Mouse (Mus musculus) heart, postnatal 10 days (tissue): ENCODE data around the gene Vmn1r86. TPM values are rescaled to one million over a fixed set of nuclear protein-coding genes. Genes with fewer than 3 reads are reported as not detected.
"Not testable (repeated sequence)": the region's sequence is repeated elsewhere in the genome, so short reads cannot be mapped to it uniquely, and the experiment has no call there.

ENCODE experiments used
- DNase-seq, 2 experiments: peaks; one replicate each; pipeline ENCODE4 v3.0.0; 2021
- intact Hi-C: fragments of 180-260 bp; cut with DNase I; formaldehyde crosslinking; loops from one replicate; pipeline ENCODE4 v1.15.1; 2025
- total RNA-seq, 2 experiments: library from RNA; stranded (reverse); gene quantifications; 2 replicates each; pipeline ENCODE4 v1.2.3; 2021

Vmn1r86 gene
- total RNA-seq: not detected

DNA sequence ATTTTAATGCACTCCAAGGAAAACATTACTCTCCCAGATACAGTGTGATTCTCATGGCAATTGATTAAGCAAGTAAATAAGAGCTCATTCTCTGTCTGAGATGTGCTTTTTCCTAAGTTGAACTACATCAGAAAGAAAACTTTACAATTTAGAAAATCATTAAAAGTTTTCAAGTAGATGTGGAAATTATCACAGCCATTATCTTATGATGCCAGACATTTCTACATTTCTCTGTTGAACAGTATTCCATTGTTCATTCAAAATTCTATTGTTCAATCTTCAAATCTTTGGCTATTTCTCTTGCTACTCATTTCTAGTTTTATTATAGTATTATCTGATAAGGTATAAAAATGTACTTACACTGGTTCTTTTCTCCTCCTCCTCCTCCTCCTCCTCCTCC is at the start of gene Vmn1r86:
TSS of gene Vmn1r86 (minus strand) at position 101 of the 400 bp plus-strand sequence.
- no peak for DNase-seq
- intact Hi-C loops: no loop called here

DNA sequence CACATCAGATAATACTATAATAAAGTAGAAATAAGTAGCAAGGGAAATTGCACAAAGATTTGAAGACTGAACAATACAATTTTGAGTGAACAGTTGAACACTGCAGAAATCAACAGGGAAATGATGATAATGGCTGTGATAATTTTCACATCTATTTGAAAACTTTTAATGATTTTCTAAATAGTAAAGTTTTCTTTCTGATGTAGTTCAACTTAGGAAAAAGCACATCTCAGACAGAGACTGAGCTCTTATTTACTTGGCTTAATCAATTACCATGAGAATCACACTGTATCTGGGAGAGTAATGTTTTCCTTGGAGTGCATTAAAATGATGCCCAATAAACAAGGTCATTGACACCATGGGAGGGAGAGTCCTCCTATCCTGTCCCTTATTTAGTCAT is 39.6 kb upstream of the Vmn1r86 start, which contains the start of gene Vmn1r88:
TSS of gene Vmn1r88 (plus strand) at position 301 of the 400 bp plus-strand sequence.
- DNase-seq: no peak
- intact Hi-C loops: no loop called here

DNA sequence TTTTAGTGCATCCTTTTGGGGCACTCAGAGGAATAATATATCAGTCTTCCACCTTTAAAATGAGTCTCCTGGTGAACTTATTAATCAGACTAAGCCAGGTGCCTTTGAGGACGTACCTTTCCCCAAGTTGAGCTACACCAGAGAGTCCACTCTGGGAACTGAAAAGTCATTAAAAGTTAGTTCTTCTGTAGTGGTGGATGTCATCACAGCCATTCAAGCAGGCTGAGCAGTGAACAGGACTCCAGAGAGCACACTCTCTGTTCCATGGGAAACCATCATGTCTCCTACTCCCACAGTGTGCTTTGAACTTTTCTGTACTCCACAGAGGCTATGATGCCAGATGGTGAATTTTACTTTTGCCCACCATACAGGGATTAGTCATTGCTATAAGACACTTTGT is 20.3 kb upstream of the Vmn1r86 start, which contains the start of gene Vmn1r87:
TSS of gene Vmn1r87 (minus strand) at position 101 of the 400 bp plus-strand sequence.
- intact Hi-C loops: no loop called here
- DNase-seq: no peak

DNA sequence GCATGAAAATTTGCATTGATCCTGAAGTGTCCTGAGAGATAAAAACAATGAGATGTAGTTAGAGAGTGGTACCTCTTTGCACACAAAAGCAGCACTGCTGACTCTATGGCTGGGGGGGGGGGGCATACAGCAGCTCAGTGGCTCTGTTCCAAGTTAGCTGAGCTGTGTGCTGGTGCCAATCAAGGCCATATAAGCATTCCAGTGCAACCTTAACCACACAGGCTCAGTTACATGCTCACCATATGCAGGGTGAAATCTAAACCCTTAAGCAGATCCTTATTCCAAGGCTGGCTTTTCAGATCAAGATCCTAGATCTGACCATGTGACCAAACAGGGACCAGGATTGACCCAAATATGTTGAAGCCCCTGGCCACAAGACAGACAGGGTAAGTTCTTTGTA is 17.6 kb upstream of the Vmn1r86 start:
- DNase-seq: no peak
- intact Hi-C loops: no loop called here

DNA sequence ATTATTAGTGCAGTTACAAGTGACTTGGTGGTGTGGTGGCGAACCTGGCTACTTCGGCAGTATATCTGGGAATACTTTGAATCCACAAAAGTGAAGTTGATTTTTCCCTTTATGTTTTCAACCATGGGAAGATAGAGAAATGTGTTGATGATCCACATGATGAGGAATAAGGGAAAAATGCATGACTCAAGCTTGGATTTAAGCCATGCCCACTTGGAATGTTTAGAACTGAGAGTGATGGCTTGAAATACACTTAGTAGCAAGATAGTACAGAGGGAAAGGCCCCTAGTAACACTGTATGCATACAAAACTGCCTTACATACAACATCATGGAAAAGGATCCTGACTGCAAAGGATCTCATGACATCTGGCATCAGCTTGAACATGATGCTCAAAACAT is 12.1 kb upstream of the Vmn1r86 start:
- DNase-seq: no peak

DNA sequence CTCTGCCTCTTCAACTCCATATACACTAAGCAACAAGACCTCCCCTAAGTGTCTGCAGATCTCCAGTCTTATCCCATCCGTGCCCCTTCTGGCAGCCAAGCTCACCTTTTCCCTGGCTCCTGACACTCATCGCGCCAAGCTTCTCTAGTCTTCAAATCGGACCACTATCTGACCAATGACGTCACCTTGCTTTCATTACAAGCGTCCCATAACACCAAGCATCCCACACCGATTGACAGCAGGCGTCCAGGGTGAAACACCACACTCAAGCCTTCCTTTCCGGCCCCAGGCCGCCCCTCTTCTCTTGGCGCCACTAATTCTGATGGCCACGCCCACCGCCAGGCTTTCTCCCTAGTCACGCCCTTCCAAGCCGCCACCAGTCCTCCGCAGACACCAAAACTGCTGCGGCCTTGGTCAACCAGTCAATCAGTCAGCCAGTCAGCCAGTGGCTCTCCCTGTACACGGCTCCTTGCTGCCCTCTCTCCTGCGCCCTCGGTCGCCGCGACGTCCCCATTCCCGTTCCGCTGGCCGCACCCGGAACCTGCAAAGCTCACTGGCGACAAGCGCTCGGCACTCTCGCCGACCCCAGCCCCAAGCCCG is 3.9 kb upstream of the Vmn1r86 start:
- DNase-seq: peak; percentile 10 to 14
- intact Hi-C loops: not testable (repeated sequence)

More for the DNA sequence above, 12.1 kb upstream of the Vmn1r86 start:
- intact Hi-C loops: no loop called here

DNA sequence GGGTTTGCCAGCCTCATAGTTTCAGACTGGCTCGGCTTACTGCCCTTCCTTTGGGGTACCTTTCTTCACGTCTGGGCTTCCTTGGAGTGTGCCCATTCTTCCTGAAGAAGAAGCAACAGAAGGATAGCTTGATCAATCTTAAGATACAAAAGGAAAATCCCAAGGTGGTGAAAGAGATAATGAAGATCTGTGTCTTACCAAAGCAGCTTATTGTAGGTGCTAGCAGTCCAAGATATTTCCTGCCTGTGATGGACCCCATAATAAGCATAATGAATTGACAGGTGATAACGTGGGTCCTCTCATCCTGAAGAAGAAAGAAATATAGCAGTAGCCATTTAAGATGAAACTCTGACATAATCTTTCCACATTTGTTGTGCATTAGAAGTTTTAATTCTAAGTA is 24.6 kb downstream of the Vmn1r86 start, which contains the start of gene Vmn1r85:
TSS of gene Vmn1r85 (minus strand) at position 101 of the 400 bp plus-strand sequence.
- intact Hi-C loops: no loop called here
- no peak for DNase-seq

DNA sequence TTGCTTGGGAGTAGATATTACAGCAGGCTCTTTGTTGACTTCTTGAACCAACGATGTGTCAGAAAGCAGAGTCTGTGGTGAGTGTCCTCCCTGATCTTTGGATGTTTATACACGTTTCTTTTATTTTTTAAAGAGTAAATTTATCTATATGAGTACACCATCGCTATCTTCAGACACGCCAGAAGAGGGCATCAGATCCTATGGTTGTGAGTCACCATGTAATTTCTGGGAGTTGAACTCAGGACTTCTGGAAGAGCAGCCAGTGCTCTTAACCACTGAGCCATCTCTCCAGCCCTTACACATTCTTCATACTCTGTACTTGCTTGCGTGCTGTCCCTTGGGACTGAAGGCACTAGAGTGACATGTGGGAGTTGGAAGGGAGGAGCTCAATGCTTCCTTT is 47.4 kb downstream of the Vmn1r86 start:
- intact Hi-C loops: no loop called here

DNA sequence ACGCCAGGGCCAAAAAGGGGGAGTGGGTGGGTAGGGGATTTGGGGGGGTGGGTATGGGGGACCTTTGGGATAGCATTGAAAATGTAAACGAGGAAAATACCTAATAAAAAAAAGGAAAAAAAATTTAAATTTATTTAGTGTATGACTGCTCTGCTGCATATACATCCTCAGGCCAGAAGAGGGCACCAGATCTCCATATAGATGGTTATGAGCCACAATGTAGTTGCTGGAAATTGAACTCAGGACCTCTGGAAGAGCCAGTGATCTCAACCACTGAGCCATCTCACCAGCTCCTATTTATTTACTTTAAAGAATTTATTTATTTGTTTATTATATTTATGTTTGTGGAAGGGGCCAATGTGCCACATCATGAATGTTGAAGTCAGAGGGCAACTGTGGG is 56.3 kb downstream of the Vmn1r86 start:
- intact Hi-C loops, DNase-seq: not testable (repeated sequence)

More for the DNA sequence above, 47.4 kb downstream of the Vmn1r86 start:
- DNase-seq: no peak

DNA sequence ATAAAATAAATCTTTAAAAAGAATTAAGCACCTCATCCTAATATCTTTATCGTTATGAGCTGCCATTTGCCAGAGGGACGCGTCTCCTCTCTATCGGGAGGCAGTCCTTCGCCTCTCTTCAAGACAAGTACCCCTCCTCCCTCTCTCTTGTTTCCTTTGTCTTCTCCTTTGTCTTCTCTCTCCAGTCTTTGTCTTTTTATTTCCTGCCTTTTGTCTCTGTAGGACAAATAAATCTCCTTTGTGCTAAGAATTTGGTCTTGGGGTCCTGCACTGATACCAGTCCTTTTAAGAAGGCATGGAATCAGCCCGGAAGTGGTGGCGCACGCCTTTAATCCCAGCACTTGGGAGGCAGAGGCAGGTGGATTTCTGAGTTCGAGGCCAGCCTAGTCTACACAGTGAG is 60.2 kb downstream of the Vmn1r86 start:
- intact Hi-C loops: no loop called here
- no peak for DNase-seq

DNA sequence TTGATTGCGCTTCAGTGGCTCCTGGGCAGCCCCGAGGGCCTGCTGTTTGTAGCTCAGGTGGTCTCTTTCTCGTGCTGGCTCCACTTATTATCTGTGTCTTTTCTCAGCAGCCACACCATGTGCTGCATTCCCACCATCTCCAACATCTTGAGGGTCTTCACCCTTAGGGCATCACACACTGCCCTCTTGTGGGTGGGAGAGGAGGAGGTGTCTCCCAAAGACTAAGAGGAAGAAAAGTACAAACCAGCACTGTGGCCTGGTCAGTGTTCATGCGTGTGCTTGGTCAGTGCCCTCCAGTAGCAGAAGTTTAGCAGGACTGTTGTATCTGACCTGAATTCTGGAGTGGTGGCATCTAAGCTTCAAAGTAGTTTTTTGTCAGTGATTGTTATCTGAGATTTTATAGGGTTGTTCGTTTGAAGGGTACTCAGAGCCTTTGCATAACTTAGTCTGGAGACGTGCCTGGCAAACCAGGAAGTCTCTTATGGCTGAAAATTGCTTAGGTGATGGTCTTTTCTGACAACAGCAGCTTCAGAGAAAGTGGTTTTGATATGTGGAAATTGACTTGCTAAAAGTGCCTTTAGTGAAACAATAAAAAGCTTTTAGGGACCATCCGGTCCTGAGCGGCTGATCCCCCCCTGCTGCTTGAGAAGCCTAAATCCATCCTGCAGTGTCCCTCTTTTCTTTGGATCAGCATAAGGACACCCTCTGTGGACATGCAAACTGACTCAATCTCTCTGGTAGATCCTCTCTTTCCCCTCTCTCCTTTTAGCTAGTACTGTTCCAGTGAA is 62.6 kb downstream of the Vmn1r86 start:
- intact Hi-C loops: no loop called here
- DNase-seq: no peak

DNA sequence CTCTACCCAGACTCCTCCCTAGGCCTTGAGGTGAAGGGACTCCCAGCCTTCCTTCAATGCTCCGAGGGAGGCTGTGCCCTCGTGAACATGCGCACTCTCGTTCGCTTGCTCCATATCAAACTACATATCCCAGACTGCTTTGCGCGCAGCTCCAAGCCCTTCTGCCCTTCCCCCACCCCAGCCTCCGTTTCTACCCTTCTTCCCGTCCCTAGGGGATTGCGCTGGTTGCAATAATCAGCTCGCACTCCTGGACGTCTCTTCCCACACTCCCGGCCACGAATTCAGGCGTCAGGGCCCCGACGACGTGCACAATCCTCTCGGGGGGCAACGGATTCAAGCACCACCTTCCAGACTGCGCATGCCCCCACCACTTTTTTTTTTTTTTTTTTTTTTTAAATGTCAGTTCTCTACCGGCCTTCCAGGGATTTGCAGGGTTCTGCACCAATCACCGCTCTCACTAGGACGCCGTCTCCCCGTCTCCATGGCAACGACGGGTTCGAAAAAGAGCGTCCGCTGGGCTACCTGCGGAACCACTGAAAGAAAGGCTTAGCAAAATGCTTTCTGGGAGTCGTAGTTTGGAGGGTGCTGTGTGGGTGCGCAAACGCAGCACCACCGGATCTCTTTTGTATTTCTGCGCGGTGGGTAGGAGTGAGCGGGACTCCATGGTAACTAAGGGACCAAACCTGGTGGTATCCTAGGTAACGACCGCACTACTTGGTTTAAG is 65.3 kb downstream of the Vmn1r86 start, which contains the start of gene Mzf1:
TSS of gene Mzf1 (minus strand) at position 478 of the 724 bp plus-strand sequence.
- intact Hi-C loops: loop anchor here (5.0 kb wide), 3 partner anchors 223 to 577 kb away; partner anchors contain the start of genes Lig1, Zfp606 and Zswim9
- DNase-seq: peak; percentile 95

DNA sequence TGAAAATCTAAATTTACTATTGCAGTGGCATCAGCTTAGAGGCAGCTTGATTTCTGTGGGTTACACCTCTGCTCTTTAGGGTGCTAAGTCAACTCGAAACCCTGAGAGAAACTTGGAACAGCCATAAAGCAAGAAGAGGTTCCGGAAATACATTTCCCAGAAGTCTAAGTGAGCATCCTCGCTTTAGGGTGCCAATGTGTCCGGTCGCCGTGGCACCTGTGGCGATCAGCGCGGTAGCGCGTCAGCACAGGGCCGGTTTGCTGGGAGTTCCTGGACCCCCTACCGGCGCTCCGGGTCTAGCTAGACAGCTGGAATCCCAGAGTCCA is 65.8 kb downstream of the Vmn1r86 start:
- intact Hi-C loops: loop anchor here (5.0 kb wide), 3 partner anchors 223 to 577 kb away; partner anchors contain the start of genes Lig1, Zfp606 and Zswim9
- DNase-seq: no peak

DNA sequence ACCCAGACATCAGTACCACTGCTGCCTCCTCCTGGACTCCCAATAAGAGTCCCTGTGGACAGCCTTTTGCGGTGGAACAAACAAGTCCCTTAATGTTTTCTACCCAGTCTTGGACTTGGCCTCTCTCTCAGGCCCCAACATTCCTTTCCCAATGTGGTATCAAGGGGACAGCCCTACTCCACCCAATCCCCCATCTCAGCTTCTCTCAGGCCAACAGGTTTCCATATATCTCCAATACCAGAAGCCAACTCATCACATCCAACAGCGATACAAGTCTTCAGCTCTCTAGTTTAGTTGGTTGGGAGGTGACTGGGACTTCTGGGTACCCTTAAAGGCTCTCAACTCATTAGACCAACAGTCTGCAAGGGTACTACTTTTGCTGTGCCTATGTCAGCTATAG is 66.2 kb downstream of the Vmn1r86 start:
- intact Hi-C loops: loop anchor here (5.0 kb wide), 3 partner anchors 224 to 576 kb away; partner anchors contain the start of genes Lig1, Zfp606 and Zswim9

DNA sequence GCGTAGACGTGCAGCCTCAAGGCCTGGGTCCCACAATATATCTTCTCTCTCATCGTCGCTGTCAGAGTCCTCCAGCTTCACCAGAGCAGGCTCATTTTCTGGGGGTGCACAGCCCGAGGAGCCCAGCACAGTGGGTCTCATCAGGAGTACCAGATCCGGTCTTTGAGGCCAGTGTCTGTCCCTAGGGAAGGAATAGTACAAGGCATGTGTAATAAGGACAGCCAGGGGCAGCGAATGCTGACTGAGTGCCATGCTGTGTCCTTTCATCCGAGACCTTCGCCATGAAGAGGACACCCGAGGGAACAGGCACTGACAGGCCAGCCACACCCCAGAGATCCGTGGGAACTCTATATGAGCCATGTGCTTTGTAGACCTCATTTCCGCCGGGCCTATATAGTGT is 66.7 kb downstream of the Vmn1r86 start:
- intact Hi-C loops: loop anchor here (5.0 kb wide), 3 partner anchors 224 to 576 kb away; partner anchors contain the start of genes Lig1, Zfp606 and Zswim9
- no peak for DNase-seq

More for the DNA sequence above, 66.2 kb downstream of the Vmn1r86 start:
- no peak for DNase-seq

Other genes starting within 250 kb of the Vmn1r86 start
- 1 to 10 TPM; 3.6 to 4.8 TPM for gene Zfp128, start 238.7 kb downstream of the Vmn1r86 start, total RNA-seq
- gene Zscan22, start 222.1 kb downstream of the Vmn1r86 start, total RNA-seq: 1 to 10 TPM; 5.5 to 6.8 TPM
- 100 to 1,000 TPM; 740 to 748 TPM for gene Rps5, start 197.6 kb downstream of the Vmn1r86 start, total RNA-seq
- under 1 TPM; 0.36 to 0.37 TPM for gene Rnf225, start 192.5 kb downstream of the Vmn1r86 start, total RNA-seq
- 1 to 10 TPM; 4.0 to 7.4 TPM for gene Zfp324, start 154.1 kb downstream of the Vmn1r86 start, total RNA-seq
- 1 to 10 TPM; 3.9 to 4.4 TPM for gene Zfp446, start 142.1 kb downstream of the Vmn1r86 start, total RNA-seq
- gene Slc27a5, start 121.7 kb downstream of the Vmn1r86 start, total RNA-seq: not detected
- gene Trim28, start 120.8 kb downstream of the Vmn1r86 start, total RNA-seq: 100 to 1,000 TPM; 148 to 165 TPM
- gene Zbtb45, start 109.9 kb downstream of the Vmn1r86 start, total RNA-seq: 10 to 100 TPM in 1 of 2 experiments, 1 to 10 TPM in 1; 9.7 to 11.8 TPM
- 100 to 1,000 TPM; 137 to 143 TPM for gene Chmp2a, start 85.1 kb downstream of the Vmn1r86 start, total RNA-seq
- 100 to 1,000 TPM; 185 to 188 TPM for gene Ube2m, start 81.6 kb downstream of the Vmn1r86 start, total RNA-seq
- under 1 TPM; 0.72 to 0.92 TPM for gene Mzf1, start 65.2 kb downstream of the Vmn1r86 start, total RNA-seq
- gene Vmn1r85, start 24.7 kb downstream of the Vmn1r86 start, total RNA-seq: not detected
- not detected for gene Vmn1r87, start 20.2 kb upstream of the Vmn1r86 start, total RNA-seq
- gene Vmn1r88, start 39.7 kb upstream of the Vmn1r86 start, total RNA-seq: under 1 TPM; 0.07 TPM
- gene Vmn1r89, start 93.1 kb upstream of the Vmn1r86 start, total RNA-seq: not detected
- 10 to 100 TPM; 14.4 to 16.0 TPM for gene Lig1, start 157.4 kb upstream of the Vmn1r86 start, total RNA-seq
- gene Zswim9, start 158.8 kb upstream of the Vmn1r86 start, total RNA-seq: 1 to 10 TPM; 6.6 to 7.4 TPM
- gene Pla2g4c, start 204.7 kb upstream of the Vmn1r86 start, total RNA-seq: under 1 TPM; 0.17 to 0.32 TPM